Mouse (Mus musculus): ENCODE results near the gene Krtap21-1.

Gene Krtap21-1

DNA sequence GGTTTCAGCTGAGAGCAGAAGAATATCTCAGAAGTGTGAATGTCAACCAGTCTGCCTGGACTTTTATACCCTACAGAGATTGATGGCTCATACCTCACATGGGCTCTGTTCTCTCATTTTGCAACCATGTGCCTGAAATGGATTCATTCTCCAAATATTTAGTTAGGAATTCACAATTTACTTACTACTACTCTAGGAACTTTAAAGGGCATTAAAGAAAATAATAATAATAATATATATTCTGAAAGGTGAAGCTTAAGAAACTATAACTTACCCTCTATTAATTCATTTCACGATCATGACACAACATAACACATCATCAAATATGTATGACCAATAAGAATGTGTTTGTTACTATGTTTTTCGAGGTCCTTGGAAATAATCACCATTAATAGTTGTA, at the start of gene Krtap21-1:
Krtap21-1 (minus strand) TSS at position 101 of the 400 bp plus-strand sequence.
- ATAC-seq (ENCODE audit: low TSS enrichment), result no peak

GRCm38 (mm10) chr16:89429586-89429985, 25.9 kb upstream of the Krtap21-1 start:
- ATAC-seq (ENCODE audit: low TSS enrichment), result no peak

- no peak for ATAC-seq (ENCODE audit: low TSS enrichment)
Observed at GRCm38 (mm10) chr16:89425310-89425709, 21.6 kb upstream of the Krtap21-1 start.

GRCm38 (mm10) chr16:89420011-89420410, 16.3 kb upstream of the Krtap21-1 start, which contains the start of gene Krtap6-2:
TSS of gene Krtap6-2 (minus strand) at chr16:89420111.
- no peak for ATAC-seq (ENCODE audit: low TSS enrichment)

DNA sequence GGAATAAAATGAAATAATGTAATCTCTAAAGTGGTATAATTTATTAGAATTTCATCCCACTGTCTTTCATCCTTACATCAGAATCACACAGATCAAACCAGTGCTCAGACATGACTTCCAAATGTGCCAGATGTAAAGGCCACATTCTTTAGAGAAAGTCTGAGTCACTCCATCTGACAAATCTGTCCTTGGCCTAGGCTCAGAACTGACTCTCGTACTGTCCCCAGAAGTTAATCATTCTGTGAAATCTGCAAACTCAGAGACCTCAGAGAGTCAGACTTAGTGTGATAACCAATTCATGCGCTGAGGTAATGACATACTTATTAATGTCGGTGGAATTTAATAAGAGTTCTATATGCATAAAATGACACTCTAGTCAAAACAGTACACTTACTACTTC, 12.6 kb upstream of the Krtap21-1 start:
- no peak for ATAC-seq (ENCODE audit: low TSS enrichment)

DNA sequence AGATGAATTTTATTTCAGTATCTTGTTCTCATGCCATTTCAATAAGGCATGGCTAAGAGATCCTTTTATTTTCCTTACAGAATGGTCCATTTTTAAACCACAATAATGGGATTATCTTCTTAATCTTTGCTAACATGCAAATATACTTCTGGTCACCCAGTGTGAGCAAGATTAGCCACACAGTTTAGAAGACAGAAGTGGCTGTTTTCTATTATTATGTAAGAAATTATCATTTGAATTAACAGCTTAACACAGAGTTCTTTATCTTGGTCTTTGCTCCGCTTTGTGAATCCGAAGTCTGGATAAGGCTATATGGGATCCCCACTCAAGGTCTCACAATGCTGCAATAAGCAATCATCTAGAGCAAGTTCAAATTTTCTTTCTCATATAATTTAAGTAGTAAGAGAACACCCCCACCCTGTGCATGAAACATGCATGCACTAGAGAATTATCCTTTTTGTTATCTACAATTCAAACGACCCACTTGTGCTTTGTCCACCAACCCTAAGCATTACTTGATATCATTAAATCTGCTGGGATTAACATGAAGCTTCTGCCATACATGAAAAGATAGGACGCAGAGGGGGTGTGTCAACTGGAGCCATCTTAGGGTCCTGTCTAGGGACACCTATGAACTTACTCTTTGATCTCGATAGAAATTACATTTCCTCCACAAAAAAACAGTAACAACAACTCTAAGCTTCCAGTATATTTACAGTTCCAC, 6.8 kb upstream of the Krtap21-1 start:
- ATAC-seq (ENCODE audit: low TSS enrichment), result no peak

- no peak for ATAC-seq (ENCODE audit: low TSS enrichment)
Observed at GRCm38 (mm10) chr16:89372734-89373461, 30.8 kb downstream of the Krtap21-1 start.

Measured in frontal cortex, adult (tissue).